Mouse (Mus musculus) thymus, postnatal 0 days (tissue): ENCODE results near the gene Vill. TPM values are rescaled to one million over a fixed set of nuclear protein-coding genes. Genes with fewer than 3 reads are reported as not detected.

ENCODE experiments used
- DNase-seq: peaks from one replicate; pipeline ENCODE4 v3.0.0-alpha.2; 2015; ENCODE audit warnings: low spot score
- microRNA-seq: library from miRNA; unstranded; fragments of <30 nt; microRNA quantifications from one replicate; pipeline ENCODE4, GENCODE M21; 2016; ENCODE audit warnings: borderline number of aligned reads
- polyA plus RNA-seq: library from polyadenylated mRNA; unstranded; fragments of >200 nt; fragmentation: Nextera tagmentation; extraction: Ambion mirVana; gene quantifications from 2 replicates; pipeline ENCODE4 v1.2.1, GENCODE M21; 2015

The Vill gene
- polyA plus RNA-seq, 1 experiment from 2014 or later: 8.0 TPM

DNA sequence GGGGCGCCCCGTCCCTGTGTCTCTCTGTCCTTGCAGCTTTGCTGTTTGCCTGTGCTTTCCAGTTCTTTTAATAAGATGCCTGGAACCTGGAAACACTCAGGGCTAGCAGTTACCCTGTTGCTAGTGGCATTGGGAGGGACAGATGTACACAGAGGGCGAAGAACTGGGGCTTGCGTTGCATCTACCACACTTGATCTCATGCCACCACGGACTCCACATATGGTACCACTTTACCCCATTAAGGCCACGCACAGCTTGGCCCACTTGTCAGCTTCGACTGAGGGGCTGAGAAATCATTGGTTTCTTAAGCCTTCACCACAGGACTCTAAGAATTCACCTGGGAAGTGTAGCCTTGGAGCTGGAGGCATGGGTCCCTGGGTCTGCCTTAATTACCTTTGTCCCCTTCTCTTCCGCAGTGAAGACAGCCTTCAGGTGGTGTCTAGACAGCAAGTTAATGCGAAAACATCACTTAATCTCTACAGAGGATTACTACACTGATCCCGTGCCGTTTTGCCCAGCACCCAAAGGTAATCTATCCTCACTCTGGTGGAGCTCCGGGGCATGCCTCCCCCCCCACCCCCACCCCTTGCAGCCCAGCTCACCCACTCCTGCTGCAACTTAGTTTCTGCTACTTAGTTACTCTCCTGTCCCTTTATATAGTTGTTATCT lies 57.2 kb downstream of the Vill start:
- DNase-seq: no peak

DNA sequence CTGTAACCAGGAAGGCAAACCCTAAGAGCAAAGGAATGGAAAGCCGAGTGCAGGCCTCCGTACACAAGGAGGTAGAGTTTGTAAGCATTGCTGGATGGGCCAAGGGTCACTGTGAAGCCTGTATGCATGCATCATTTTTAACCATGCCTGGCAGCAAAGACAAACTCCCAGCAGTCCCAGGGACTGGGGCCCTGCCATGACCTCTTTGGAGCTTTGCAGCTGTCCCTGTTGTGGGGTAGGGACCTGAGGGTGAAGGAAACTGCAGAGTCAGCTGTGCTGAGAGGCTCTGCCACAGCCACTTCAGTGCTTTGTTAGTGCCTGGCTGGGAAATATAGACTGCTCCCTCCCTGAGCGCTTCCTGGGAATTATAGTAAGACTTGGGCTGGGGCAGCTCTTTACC lies 58.1 kb downstream of the Vill start:
- DNase-seq: no peak

- DNase-seq: no peak
Measured at GRCm38 (mm10) chr9:119114911-119115310, 62.3 kb downstream of the Vill start.

DNA sequence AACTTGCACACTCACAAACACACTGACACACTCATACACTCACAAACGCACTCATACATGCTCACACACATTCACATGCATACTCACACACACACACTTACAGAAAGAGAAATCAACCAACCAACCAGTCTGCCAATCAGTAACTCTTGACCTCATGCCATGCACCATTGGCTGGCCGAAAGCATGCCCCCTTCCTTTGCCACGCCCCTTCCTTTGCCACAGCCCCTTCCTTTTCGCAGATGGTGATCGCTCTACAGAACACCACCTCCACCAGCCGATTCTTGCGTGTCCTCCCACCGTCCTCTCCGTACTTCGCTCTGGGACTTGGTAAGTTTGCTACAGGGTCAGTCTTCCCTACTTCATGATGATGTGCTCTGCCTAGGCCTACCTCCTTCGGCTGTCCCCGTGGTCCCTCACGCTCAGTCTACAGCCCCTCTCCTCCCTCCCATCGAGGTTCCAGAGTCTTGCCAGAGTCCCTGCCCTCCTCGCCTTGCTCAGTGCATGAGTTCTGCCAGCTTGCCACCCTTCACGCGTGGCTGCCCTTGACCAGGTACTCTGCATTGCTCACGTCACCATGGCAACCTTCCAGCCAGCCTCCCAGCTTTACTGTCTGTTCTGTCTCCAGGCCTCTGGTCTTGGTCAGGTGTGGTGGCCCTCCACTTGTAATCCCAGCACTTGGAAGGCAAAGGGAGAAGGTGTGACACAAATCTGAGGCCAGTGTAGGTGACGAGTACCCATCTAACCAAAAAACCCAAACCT lies 67.0 kb downstream of the Vill start:
- DNase-seq: no peak

DNA sequence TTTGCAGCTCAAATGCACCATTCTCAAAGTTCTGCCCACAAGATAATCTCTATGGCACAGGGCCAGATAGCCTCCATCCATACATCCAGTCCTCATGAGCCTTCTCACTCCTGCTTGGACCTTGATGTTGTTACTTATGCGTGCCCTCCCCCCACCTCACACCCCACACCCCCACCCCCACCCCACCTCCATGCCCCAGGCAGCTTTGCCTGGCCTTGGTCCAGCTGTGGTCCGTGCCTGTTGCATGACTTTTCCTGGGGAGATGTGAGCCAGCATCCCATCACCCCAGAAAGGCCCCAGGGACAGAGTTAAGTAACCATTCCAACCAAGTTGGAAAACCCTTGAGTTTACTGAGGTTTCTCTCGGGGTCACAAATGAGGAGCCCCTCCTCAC lies 67.6 kb downstream of the Vill start:
- no peak for DNase-seq

Small RNAs within 50 kb of the gene (microRNA-seq; reads per million reads assigned to microRNA genes)
- gene Mir26a-1: 17.5 reads per million, percentile 24 among the genes with 10 or more reads in this experiment

Other genes with a start within 250 kb of the Vill start
- gene Ctdspl, start 126.3 kb upstream of the Vill start, polyA plus RNA-seq: 3.3 and 4.2 TPM in 2 replicates
- gene Plcd1, start 40.7 kb downstream of the Vill start, polyA plus RNA-seq: 16.6 and 17.2 TPM in 2 replicates
- gene Dlec1, start 49.7 kb downstream of the Vill start, polyA plus RNA-seq: 0.13 and 0.46 TPM in 2 replicates
- 5.4 and 5.5 TPM in 2 replicates for gene Acaa1b, start 104.3 kb downstream of the Vill start, polyA plus RNA-seq
- gene Gm47289, start 106.4 kb downstream of the Vill start, polyA plus RNA-seq: not detected in 2 replicates
- 0.08 TPM in 1 of 2 replicates, not detected in the other for gene Slc22a13, start 156.3 kb downstream of the Vill start, polyA plus RNA-seq